Mouse (Mus musculus): ENCODE results near the gene Fam155a. TPM values are rescaled to one million over a fixed set of nuclear protein-coding genes. Genes with fewer than 3 reads are reported as not detected.
A peak's percentile ranks its signal among the peaks of the same experiment; 100 is the strongest.

Gene Fam155a
- polyA plus RNA-seq, 2 experiments: 1.1 to 2.1 TPM

- TF ChIP-seq POLR2A (IDR thresholded peaks at IDR 0.05; ENCODE audit: borderline replicate concordance, extremely low read depth, insufficient read depth, insufficient read length): no peak
- no peak overlapping the region for H3K27ac ChIP-seq (replicated peaks; ENCODE audit: low read depth, low read length)
- WGBS: 35% methylated on average over 6 of the region's 6 CpGs
These were observed 435.0 kb downstream of the Fam155a start for GRCm38 (mm10) chr8:9335933-9336303.

GRCm38 (mm10) chr8:9335285-9335932 is 435.6 kb downstream of the Fam155a start:
- no peak for ATAC-seq (ENCODE audit: low FRiP score, low read depth)
- Histone ChIP-seq H3K27ac (replicated peaks; ENCODE audit: low read depth, low read length) (no peak overlapping the region), H3K4me1 (ENCODE audit: control insufficient read depth, insufficient read depth, low read length) (no peaks in the 10 kb centered on the region), H3K4me2 (replicated peaks; ENCODE audit: low read depth, low read length, severe bottlenecking) (no peak overlapping the region), H3K4me3 (replicated peaks; ENCODE audit: low read length) (no peak overlapping the region), H3K9me3 (ENCODE audit: control insufficient read depth, low read length) (no peaks in the 10 kb centered on the region), H3K36me3 (ENCODE audit: control insufficient read depth, insufficient read depth, low read length) (no peaks in the 10 kb centered on the region), H3K27me3 (ENCODE audit: control insufficient read depth, insufficient read depth, low read length) (no peaks in the 10 kb centered on the region), H3K9ac (ENCODE audit: low read depth, low read length, severe bottlenecking) (no peak overlapping the region)
- TF ChIP-seq POLR2A (IDR thresholded peaks at IDR 0.05; ENCODE audit: borderline replicate concordance, extremely low read depth, insufficient read depth, insufficient read length): no peak
- no peak for DNase-seq (ENCODE audit: low spot score)
- WGBS: 50% methylated on average over 10 of the region's 10 CpGs

More at GRCm38 (mm10) chr8:9335933-9336303, 435.0 kb downstream of the Fam155a start:
- DNase-seq (ENCODE audit: low spot score) (no peak), ATAC-seq (ENCODE audit: low FRiP score, low read depth) (no peak)
- H3K4me1 ChIP-seq (ENCODE audit: control insufficient read depth, insufficient read depth, low read length): no peaks in the 10 kb centered on the region
- no peaks in the 10 kb centered on the region for H3K36me3 ChIP-seq (ENCODE audit: control insufficient read depth, insufficient read depth, low read length)
- no peak overlapping the region for H3K4me2 ChIP-seq (replicated peaks; ENCODE audit: low read depth, low read length, severe bottlenecking)
- no peaks in the 10 kb centered on the region for H3K9me3 ChIP-seq (ENCODE audit: control insufficient read depth, low read length)
- H3K27me3 ChIP-seq (ENCODE audit: control insufficient read depth, insufficient read depth, low read length): no peaks in the 10 kb centered on the region
- H3K4me3 ChIP-seq (replicated peaks; ENCODE audit: low read length): no peak overlapping the region
- H3K9ac ChIP-seq (ENCODE audit: low read depth, low read length, severe bottlenecking): no peak overlapping the region

GRCm38 (mm10) chr8:9332766-9333165 is 438.2 kb downstream of the Fam155a start:
- H3K36me3 ChIP-seq (ENCODE audit: control insufficient read depth, insufficient read depth, low read length): no peaks in the 10 kb centered on the region
- no peak overlapping the region for H3K27ac ChIP-seq (replicated peaks; ENCODE audit: low read depth, low read length)
- DNase-seq (ENCODE audit: low spot score) (peak; percentile 56), ATAC-seq (ENCODE audit: low FRiP score, low read depth) (no peak)
- no peak for TF ChIP-seq POLR2A (IDR thresholded peaks at IDR 0.05; ENCODE audit: borderline replicate concordance, extremely low read depth, insufficient read depth, insufficient read length)
- H3K27me3 ChIP-seq (ENCODE audit: control insufficient read depth, insufficient read depth, low read length): no peaks in the 10 kb centered on the region
- no peak overlapping the region for H3K9ac ChIP-seq (ENCODE audit: low read depth, low read length, severe bottlenecking)
- WGBS: 74% methylated on average over 2 of the region's 2 CpGs
- no peak overlapping the region for H3K4me2 ChIP-seq (replicated peaks; ENCODE audit: low read depth, low read length, severe bottlenecking)
- H3K4me3 ChIP-seq (replicated peaks; ENCODE audit: low read length): no peak overlapping the region
- H3K9me3 ChIP-seq (ENCODE audit: control insufficient read depth, low read length): no peaks in the 10 kb centered on the region
- no peaks in the 10 kb centered on the region for H3K4me1 ChIP-seq (ENCODE audit: control insufficient read depth, insufficient read depth, low read length)

GRCm38 (mm10) chr8:9309456-9309855 is 461.5 kb downstream of the Fam155a start:
- no peak for TF ChIP-seq POLR2A (IDR thresholded peaks at IDR 0.05; ENCODE audit: borderline replicate concordance, extremely low read depth, insufficient read depth, insufficient read length)
- Histone ChIP-seq H3K9ac (ENCODE audit: low read depth, low read length, severe bottlenecking) (no peak overlapping the region), H3K27me3 (ENCODE audit: control insufficient read depth, insufficient read depth, low read length) (no peaks in the 10 kb centered on the region), H3K36me3 (ENCODE audit: control insufficient read depth, insufficient read depth, low read length) (no peaks in the 10 kb centered on the region), H3K27ac (replicated peaks; ENCODE audit: low read depth, low read length) (no peak overlapping the region), H3K4me1 (ENCODE audit: control insufficient read depth, insufficient read depth, low read length) (no peaks in the 10 kb centered on the region), H3K9me3 (ENCODE audit: control insufficient read depth, low read length) (no peaks in the 10 kb centered on the region), H3K4me2 (replicated peaks; ENCODE audit: low read depth, low read length, severe bottlenecking) (no peak overlapping the region), H3K4me3 (replicated peaks; ENCODE audit: low read length) (no peak overlapping the region)
- 30% methylated on average over 8 of the region's 8 CpGs for WGBS
- DNase-seq (ENCODE audit: low spot score) (peak; percentile 87), ATAC-seq (ENCODE audit: low FRiP score, low read depth) (no peak)

GRCm38 (mm10) chr8:9303526-9304135 is 467.3 kb downstream of the Fam155a start:
- no peak for TF ChIP-seq POLR2A (IDR thresholded peaks at IDR 0.05; ENCODE audit: borderline replicate concordance, extremely low read depth, insufficient read depth, insufficient read length)
- ATAC-seq (ENCODE audit: low FRiP score, low read depth) (no peak), DNase-seq (ENCODE audit: low spot score) (no peak)
- H3K9ac ChIP-seq (ENCODE audit: low read depth, low read length, severe bottlenecking): no peak overlapping the region
- H3K27ac ChIP-seq (replicated peaks; ENCODE audit: low read depth, low read length): no peak overlapping the region
- 81% methylated on average over 6 of the region's 6 CpGs for WGBS
- H3K27me3 ChIP-seq (ENCODE audit: control insufficient read depth, insufficient read depth, low read length): no peaks in the 10 kb centered on the region
- H3K4me3 ChIP-seq (replicated peaks; ENCODE audit: low read length): no peak overlapping the region
- no peaks in the 10 kb centered on the region for H3K9me3 ChIP-seq (ENCODE audit: control insufficient read depth, low read length)
- no peaks in the 10 kb centered on the region for H3K36me3 ChIP-seq (ENCODE audit: control insufficient read depth, insufficient read depth, low read length)
- no peak overlapping the region for H3K4me2 ChIP-seq (replicated peaks; ENCODE audit: low read depth, low read length, severe bottlenecking)
- no peaks in the 10 kb centered on the region for H3K4me1 ChIP-seq (ENCODE audit: control insufficient read depth, insufficient read depth, low read length)
